Mouse (Mus musculus) T-helper 2 cell (primary cell): ENCODE measurements around the gene Kl.

Source experiments
- in situ Hi-C: fragments of 300-600 bp; cut with MboI, MseI; formaldehyde crosslinking; loops from one replicate; pipeline ENCODE4 v1.15.1; 2025; ENCODE audit warnings: high pct_unique_total_duplicates

The Kl gene

GRCm38 (mm10) chr5:150962756-150963155, 10.3 kb downstream of the Kl start:
- in situ Hi-C loops, result loop anchor here (5.0 kb wide), 1 partner anchor 190 kb away; no protein-coding TSS in a partner anchor

GRCm38 (mm10) chr5:150967925-150968324, 15.5 kb downstream of the Kl start:
- in situ Hi-C loops, result no loop called here

- in situ Hi-C loops, result no loop called here
Observed at GRCm38 (mm10) chr5:150970551-150970950, 18.1 kb downstream of the Kl start.

GRCm38 (mm10) chr5:150971126-150971525, 18.7 kb downstream of the Kl start:
- in situ Hi-C loops, result no loop called here

- in situ Hi-C loops, result no loop called here
Observed at GRCm38 (mm10) chr5:150974226-150974625, 21.8 kb downstream of the Kl start.

GRCm38 (mm10) chr5:150977383-150977958, 25.1 kb downstream of the Kl start:
- in situ Hi-C loops, result no loop called here

GRCm38 (mm10) chr5:150979341-150980136, 27.1 kb downstream of the Kl start:
- in situ Hi-C loops, result no loop called here

- in situ Hi-C loops, result no loop called here
Observed at GRCm38 (mm10) chr5:150982082-150982481, 29.7 kb downstream of the Kl start.

- in situ Hi-C loops, result no loop called here
Observed at GRCm38 (mm10) chr5:150994096-150994495, 41.7 kb downstream of the Kl start.

GRCm38 (mm10) chr5:150996586-150996985, 44.2 kb downstream of the Kl start:
- in situ Hi-C loops, result no loop called here

GRCm38 (mm10) chr5:151001111-151001510, 48.7 kb downstream of the Kl start:
- in situ Hi-C loops, result no loop called here

GRCm38 (mm10) chr5:151002051-151002450, 49.6 kb downstream of the Kl start:
- in situ Hi-C loops, result no loop called here

- in situ Hi-C loops, result no loop called here
Observed at GRCm38 (mm10) chr5:151004216-151004755, 51.9 kb downstream of the Kl start.

GRCm38 (mm10) chr5:151018450-151018849, 66.0 kb downstream of the Kl start:
- in situ Hi-C loops, result no loop called here

- in situ Hi-C loops, result no loop called here
Observed at GRCm38 (mm10) chr5:151018959-151019358, 66.6 kb downstream of the Kl start.

GRCm38 (mm10) chr5:151020031-151020820, 67.8 kb downstream of the Kl start:
- in situ Hi-C loops, result no loop called here

GRCm38 (mm10) chr5:151020831-151021230, 68.4 kb downstream of the Kl start:
- in situ Hi-C loops, result no loop called here

- in situ Hi-C loops, result no loop called here
Observed at GRCm38 (mm10) chr5:151022026-151022425, 69.6 kb downstream of the Kl start.

GRCm38 (mm10) chr5:151022939-151023338, 70.5 kb downstream of the Kl start:
- in situ Hi-C loops, result no loop called here

GRCm38 (mm10) chr5:151023461-151023860, 71.1 kb downstream of the Kl start:
- in situ Hi-C loops, result no loop called here

- in situ Hi-C loops, result no loop called here
Observed at GRCm38 (mm10) chr5:151024483-151024882, 72.1 kb downstream of the Kl start.

- in situ Hi-C loops, result no loop called here
Observed at GRCm38 (mm10) chr5:151026069-151026468, 73.7 kb downstream of the Kl start.
